Mouse (Mus musculus) yolk sac, embryonic 10.5 days (tissue): Measurements from ENCODE around the gene Cyp4f17.
"Not testable (repeated sequence)": the region's sequence is repeated elsewhere in the genome, so short reads cannot be mapped to it uniquely, and the experiment has no call there.

Experiments
- DNase-seq: peaks from one replicate; pipeline ENCODE4 v3.0.0-alpha.2; 2017; ENCODE audit warnings: low spot score

Gene Cyp4f17

DNA sequence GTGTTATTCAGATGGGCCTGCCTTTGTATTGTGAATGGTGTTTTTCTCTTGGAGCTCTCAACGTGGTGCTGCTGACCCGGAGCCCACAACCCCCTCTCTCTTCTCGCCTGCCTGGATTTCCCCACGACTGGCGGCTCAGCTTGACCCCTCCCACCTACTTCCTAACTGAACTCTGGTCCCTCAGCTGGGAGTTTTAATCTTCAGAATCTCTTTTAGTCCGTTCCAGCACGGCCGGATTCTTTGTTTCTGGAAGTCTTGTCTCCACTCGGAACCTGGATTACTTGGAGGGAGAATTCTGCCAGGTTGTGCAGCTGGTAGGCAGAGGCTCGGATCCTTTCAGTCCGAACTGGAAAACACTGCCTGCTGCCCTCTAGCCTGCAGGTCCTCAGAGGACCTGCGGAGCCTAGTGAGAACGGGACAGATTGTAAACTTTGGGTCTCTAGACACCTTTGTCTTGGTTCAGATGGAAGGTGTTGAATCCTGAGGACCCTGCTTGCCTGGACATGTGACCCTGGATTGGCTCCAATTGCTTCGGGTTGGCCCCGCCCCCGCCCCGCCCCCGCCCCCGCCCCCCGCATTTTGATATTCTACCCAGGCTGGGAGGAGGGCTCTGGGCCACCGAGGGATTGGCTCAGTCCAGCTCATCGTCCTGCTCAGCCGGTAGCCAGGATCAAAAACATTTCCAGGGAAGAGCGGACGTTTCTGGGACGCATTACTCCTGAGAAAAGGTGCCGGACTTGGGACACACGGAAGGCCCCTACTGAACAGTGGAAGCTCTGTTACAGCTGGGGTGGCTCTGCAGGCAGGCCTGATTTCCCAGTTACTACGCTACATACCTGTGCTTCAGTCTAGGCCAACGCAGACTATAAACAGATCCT, at the start of gene Cyp4f17:
Cyp4f17 (plus strand) TSS at position 200 of the 878 bp plus-strand sequence.
- peak; percentile 90 for DNase-seq

DNA sequence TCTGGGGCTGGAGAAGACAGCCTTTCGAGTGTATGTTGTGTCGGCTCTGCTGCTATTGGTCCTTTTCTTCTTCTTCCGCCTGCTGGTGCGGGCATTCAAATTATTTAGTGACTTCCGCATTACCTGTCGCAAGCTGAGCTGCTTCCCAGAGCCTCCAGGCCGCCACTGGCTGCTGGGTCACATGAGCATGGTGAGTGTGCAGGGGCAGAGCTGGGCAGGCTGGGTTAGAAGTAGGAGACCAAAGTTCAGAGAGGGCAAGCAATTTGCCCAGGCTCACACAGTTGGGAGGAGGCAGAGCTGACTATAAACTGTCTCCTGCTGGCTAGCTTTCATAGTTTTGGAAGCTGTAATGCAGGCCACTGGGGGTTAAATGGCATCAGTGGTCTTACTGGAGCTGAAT, 37.4 kb upstream of the Cyp4f17 start:
- DNase-seq, result peak; percentile 21

DNA sequence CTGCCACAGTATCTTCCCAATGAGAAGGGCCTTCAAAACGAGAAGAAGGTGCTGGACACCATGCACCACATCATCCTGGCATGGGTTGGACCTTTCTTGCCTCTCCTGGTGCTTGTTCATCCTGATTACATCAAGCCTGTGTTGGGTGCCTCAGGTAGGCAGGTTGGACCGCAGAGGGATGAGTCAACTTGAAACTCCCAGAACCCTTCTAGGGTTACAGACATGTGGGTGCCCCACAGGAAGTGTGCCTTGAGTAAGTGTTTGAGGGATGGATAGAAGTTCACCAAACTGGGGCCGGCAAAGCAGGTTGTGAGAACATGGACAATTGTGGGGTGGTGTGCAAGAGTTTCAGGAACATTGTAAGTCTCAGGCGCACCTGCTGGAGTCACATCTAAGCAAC, 35.1 kb upstream of the Cyp4f17 start:
- DNase-seq, result no peak

DNA sequence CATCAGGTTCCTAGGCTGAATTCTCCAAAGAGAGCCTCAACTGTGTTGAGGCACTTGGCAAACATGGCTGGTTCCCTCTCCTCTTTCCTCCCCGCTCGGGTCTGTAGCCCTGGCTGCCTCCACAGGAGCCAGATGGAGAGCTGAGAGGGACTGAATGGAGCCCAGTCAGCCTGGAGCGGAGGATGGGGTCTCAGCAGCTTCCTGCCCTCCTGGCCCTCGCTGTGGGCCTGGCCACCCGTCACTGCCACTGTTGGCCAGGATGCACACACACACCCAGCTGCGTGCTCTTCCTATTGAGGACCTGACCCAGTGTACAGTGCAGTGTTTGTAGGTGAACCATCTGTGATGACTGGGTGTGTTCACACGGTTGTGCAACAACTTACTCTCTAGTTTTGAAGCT, 33.7 kb upstream of the Cyp4f17 start:
- no peak for DNase-seq

DNA sequence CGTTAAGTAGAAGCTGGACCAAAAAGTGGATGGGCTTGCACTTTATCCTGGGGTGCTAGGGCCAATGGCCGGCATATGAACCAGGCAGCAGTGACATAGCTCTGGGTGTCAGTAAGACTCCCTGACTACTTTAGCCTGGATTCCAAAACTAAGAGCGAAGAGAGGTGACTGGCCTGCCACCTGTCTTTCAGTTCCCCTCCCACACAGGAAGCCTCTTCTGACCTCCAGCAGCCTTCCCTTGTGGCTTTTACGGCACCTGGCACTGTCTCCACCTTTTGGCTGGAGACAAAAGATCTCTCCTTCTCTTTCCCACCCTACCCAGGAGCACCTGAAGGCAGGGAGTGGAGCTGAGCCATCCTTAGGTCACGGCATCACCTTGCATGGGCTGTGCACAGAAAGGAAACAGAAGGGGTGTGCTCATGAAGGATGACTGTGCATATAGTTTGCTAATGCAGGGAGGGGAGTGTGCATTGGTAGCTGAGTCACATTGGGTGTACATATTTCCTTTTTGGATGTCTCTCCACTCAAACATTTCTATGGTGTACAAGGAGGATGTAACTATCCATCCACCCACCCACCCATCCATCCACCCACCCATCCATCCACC, 30.8 kb upstream of the Cyp4f17 start:
- no peak for DNase-seq

DNA sequence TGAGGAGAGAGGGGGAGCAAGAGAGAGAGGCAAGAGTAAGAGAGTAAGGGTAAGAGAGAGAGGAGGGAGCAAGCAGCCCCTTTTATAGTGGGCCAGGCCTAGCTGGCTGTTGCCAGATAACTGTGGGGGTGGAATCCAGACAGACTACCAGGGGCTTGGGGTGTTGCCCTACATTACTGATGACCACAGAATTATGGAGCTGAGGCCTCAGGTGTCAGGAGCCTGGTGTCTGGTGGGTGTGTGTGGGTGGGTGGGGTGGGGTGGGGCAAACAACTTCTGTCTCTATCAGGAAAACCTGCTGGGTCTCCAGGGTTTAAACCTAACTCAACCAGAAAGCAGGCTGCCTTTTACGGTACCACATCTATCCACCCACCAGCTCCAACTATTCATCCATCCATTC, 28.6 kb upstream of the Cyp4f17 start:
- no peak for DNase-seq

DNA sequence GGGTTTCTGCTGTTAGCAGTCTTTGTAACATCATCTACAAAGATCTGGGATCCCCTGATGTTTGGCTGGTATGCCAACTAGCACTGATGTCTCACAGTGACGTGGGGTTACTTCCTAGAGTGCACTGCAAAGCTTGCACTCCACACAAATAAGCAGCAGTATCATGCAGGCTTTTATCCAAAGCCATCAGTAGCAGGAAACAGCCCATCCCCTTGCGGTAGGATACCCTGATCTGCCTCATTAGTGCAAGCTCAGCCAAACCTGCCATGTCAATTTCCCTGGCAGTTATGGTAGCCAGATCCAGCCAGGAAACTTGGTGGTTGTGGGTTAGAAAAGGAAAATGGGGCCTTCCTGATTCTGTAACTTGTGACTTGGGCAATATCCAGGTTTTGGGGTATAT, 27.1 kb upstream of the Cyp4f17 start:
- no peak for DNase-seq

DNA sequence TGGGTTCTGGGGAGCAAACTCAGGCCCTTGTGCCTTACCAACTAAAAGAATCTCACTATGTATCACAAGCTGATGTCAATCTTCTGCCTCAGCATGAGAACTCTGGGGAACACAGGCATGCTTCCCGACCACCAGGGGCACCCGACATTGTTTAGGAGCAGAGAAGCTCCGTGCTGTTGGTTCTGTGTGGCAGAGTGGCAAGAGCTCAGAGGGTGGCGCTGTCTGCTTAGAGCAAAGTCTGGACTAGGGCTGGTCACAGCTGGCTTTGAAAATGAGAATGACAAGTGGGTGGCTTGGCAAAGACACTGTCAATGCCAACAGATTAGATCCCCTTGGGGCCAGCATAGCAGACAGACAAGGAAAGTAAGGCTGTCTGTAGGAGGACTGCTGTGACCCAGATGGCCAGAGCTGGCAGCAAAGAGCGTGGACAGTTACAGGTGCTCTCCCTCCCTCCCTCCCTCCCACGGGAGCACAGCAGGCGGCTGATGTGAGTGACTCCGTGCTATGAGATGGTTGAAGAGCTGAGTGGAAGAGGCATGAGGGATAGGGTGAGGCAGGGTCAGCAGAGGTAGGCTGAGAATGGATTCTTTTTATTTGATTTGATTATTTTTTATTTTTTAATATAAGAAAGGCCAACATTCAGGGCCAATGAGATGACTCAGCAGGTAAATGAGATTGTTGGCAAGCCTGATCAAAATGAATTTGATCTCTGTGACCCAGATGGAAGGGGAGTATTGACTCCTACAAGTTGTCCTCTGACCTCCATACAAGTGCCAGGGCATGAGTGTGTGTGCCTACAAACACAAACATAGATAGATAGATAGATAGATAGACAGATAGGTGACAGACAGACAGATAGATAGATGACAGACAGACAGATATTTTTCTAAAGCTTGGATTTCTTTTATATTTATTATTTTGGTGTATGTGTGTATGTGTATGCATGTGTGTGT, 26.0 kb upstream of the Cyp4f17 start:
- DNase-seq, result no peak

DNA sequence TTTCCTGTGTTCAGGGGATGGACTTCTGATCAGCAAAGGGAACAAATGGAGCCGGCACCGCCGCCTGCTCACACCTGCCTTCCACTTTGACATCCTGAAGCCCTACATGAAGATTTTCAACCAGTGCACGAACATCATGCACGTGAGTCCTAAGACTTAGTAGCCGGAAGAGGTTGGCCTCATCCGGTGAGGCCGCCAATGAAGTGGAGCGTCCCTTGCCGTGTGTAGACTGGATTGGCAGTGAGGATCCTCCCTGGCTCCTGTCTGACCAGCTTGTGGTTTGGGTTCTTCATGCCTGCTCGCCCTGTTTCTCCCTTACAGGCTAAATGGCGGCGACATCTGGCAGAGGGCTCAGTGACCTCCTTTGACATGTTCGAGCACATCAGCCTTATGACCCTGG, 24.1 kb upstream of the Cyp4f17 start:
- no peak for DNase-seq

DNA sequence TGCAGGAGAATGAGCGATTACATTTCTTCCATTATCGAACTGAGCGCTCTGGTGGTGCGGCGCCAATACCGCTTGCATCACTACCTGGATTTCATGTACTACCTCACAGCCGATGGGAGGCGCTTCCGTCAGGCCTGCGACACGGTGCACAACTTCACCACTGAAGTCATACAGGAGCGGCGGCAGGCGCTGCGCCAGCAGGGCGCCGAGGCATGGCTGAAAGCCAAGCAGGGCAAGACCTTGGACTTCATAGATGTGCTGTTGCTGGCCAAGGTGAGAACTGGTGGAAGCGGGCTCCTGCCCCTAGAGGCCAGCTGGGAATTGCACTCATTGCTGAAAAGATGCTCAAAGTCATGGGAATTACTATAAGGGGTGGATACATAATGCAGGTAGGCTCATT, 22.6 kb upstream of the Cyp4f17 start:
- peak; percentile 52 for DNase-seq

DNA sequence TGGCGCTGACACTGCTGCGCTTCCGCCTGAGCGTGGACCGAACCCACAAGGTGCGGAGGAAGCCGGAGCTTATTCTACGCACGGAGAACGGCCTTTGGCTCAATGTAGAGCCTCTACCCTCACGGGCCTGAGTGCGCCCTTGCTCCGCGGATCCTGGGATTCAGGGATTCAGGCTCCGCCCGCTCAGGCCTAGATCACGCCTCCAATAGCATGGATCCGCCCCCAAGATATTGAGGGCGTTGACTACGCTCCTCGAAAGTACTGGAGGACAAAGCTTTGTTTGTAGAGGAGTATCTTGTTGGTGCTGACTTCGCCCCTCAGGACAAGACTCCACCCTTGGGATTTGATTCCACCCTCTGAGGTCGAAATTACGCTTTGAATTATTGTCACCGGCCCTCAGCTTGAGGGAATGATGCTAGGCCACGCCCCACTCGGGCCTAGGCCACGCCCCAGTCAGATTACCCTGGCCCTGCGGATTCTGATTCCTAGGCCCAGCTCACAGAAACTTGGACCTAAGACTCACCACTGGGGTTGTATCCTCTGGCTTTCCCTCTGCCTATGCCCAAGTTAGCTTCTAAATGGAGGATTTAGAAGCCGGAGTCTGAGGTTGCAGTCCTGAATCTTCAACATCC, 13.4 kb upstream of the Cyp4f17 start:
- DNase-seq, result no peak

DNA sequence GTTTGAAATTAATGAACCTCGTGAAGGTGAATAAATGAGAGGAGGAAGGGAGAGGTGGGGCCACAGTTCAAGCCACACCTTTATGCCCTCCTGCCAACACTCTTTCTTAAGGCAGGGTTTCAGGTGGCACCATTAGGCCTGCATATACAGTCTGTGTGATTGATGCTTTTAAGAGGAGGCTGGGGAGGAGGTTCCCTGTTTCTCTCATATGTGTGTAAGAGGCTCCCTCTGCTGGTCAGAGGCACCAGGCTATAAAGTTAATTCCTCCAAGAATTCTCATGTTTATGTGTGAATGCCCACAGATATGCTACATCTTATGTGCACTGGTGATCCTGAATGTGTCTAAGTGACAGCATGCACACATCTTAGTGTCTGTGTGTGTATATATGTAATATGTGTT, 11.2 kb upstream of the Cyp4f17 start:
- DNase-seq, result peak; percentile 16

DNA sequence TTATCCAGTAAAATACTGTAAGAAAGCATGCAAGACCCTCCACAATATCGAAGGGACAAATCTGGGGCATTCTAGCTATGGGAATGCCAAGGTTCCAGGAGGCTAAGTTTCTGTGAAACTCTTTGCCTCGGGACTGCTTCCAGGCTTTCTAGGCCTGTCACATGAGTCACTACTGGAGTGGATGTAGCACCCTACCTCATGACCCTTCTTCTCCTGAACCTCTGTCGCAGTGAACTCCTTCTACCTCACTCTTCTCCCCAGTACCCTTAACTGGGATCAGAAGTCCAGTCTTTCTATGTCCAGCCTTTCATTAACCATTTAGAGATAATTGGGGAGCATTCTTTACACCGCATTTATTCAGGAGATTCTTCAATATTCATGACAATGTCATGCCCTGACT, 5.3 kb upstream of the Cyp4f17 start:
- DNase-seq, result not testable (repeated sequence)

DNA sequence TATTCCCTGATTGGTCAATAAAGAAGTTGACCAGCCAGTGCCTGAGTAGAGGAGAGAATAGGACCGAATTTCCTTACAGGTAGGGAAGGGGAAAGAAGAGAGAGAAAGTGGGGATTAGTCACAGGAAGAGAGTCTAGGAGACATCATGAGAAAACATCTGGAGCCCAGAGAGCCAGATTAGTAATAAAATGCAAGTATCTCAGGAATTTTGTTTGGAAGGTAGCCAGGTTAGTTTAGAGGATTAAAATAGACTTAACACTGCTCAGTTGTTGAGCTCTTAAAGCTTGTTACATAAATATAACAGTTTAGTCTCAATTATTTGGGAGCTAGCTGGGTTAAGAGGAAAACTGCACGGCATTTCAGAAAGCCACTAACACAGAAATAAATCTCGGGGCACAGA, 4.8 kb upstream of the Cyp4f17 start:
- DNase-seq, result no peak

DNA sequence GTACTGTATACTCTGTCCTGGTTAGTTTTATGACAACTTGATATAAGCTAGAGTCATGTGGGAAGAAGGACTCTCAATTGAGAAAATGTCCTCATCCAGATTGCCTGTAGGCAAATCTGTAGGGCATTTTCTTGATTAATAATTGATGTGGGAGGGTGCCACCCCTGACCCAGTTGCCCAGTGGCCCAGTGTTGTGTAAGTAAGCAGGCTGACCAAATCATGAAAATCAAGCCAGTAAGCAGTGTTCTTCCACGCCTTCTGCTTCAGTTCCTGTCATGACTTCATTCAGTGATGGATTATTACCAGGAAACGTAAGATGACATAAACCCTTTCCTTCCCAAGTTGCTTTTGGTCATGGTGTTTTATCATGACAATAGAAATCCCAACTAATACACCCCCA, 2.7 kb upstream of the Cyp4f17 start:
- DNase-seq, result no peak

DNA sequence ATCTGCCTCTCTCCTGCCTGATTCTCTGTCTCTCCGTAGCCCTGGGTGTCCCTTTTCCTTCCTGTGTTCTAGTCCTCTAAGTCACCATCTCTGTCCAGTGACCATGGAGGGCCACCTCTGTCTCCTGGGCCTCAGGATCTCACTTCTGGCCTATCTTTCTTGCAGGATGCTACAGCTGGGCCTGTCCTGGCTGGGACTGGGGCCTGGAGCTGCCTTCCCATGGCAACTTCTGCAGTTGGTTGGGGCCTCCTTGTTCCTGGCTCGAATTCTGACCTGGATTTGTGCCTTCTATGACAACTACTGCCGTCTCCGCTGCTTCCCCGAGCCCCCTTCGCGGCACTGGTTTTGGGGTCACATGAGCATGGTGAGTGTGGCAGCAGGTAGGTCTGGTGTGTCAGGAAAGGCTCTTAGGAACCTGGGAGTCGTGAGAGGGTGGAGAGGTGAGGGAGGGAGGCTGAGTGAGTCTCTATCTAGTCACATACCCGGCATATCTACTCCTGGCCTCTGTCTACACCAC, 937 bp downstream of the Cyp4f17 start:
- DNase-seq, result no peak

DNA sequence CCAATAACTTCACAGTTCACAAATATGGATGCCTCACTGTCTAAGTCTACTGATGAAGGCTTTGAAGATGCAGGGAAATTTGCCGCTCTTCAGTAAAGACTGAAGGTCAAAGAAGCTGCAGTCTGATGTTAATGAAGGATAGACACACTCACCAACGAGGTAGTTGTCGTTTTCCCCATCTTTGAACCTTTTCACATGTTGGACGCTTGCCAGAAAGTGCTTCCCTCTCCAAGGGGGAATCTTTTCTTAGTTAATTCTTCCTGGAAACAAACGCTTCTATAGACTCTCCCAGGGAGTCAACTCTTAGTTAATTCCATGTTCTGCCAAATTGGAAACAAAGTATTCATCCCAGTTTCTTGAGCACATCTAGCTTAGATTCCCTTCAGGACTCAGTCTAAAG, 10.3 kb downstream of the Cyp4f17 start:
- no peak for DNase-seq

DNA sequence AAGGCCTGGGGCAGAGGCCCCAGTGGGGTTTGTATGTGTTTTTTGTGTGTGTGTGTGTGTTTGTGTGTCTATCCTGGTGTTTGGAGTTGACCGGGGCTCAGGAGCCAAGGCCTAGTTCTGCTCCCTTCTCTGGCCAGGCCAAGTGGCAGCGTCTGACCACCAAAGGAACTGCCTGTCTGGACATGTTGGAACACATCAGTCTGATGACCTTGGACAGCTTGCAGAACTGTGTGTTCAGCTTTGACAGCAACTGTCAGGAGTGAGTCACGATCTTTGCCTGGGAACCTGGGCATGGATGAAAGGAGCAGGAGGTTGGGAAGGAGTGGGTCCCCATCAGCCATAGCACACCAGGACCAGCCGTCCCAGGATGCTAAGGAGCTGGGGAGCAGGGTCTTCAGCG, 16.1 kb downstream of the Cyp4f17 start:
- DNase-seq, result no peak

DNA sequence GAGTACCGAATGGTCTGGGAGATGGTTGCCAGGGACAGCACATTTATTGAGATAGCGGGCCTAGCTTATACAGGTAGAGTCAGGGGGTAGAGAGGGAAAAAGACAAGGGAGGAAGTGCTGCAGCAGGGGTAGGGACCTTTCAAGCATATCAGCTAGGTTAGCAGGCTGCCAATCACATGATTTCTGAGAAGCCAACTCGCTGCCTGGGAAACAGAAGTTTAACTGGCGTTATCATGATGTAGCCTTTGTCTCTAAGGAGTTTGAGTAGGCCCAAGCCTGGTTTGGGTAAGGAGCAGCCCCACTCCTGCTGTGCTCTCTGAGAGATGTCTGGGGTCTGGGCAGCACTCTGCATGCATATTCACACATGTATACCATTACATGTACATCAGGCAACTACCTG, 16.5 kb downstream of the Cyp4f17 start:
- DNase-seq, result no peak

DNA sequence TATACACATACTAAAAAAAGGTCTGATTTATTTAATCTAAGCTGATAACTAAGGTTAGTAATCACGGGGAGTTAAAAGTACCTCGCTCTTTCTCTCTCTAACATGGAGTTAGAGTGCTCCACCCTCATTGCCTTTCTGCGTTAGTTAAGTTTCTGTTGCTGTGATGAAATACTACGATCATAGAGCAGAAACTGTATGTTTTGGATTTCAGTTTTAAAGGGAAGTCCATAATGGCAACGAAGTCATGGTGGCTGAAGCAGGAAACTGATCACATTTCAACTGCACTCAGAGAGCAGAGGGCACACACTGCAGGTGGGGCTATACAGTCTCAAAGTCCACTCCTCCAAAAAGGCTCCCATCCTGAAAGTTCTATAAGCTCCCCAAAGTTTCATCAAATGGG, 17.0 kb downstream of the Cyp4f17 start:
- no peak for DNase-seq

DNA sequence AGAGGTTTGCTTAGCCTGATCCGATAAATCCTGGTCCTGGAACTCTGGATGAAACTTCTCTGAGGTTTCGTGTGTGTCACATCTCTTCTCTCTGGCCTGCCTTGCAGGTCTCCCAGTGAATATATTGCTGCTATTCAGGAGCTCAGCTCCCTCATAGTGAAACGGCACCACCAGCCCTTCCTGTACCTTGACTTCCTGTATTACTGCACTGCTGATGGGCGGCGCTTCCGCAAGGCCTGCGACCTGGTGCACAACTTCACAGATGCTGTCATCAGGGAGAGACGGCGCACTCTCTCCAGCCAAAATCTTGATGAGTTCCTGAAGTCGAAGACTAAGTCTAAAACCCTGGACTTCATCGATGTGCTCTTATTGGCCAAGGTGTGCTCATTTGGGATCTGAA, 18.0 kb downstream of the Cyp4f17 start:
- DNase-seq, result no peak

DNA sequence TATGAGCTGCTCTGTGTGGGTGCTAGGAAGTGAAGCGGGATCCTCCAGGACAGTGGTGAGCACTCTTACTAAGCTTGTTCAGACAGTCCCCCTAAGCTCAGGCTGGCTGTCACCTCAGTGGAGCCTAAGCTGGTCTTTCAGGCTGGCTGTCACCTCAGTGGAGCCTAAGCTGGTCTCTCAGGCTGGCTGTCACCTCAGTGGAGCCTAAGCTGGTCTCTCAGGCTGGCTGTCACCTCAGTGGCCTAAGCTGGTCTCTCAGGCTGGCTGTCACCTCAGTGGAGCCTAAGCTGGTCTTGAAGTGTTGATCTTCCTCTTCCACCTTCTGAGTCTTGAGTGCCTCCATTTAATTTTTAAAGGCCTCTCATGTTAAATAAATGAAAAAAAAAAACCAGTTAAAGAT, 20.5 kb downstream of the Cyp4f17 start:
- not testable (repeated sequence) for DNase-seq
